In the genomic region with DNA sequence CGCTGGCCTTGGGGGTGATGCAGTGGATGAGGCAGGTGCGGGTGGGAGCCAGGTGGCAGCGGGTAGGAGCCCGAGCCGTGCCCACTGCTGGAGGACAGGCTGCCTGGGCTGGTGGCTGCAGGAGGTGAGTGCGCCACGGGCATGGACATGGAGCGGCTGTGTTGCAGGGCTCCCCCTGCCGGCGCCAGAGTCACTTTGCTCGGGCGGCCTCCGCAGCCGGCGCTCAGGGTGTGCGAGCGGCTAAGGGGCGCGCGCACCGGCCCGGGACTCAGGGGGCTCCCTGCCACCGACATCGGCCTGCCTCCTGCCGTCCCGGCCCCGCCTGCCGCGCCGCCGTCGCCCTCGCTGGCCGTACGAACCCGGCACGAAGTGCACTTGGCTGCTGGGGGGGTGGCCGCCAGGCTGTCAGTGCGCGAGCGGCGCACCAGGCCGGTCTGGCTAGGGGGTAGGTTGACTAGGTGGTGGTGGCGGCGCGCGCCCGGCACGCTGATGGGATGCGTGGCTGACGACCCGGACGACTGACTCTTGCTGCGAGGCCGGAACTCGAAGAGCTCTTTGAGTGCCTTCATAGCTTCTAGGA, we compare ENCODE assay signal across 8 mouse cellular contexts. TPM values are rescaled to one million over a fixed set of nuclear protein-coding genes. Genes with fewer than 3 reads are reported as not detected.
DNase-seq lines count a peak whose midpoint lies in the region; ATAC-seq and TF ChIP-seq lines count a peak whose summit lies in the region.

No protein-coding gene starts in this region.

- TF ChIP-seq CTCF in kidney, postnatal 0 days (IDR thresholded peaks at IDR 0.05; ENCODE audit: low read depth), result peak; percentile 78

- WGBS in heart, embryonic 12.5 days, result under 1% methylated on average over 53 of the region's 56 CpGs
- WGBS in kidney, postnatal 0 days, result 0% methylated on average over 48 of the region's 56 CpGs
- WGBS in liver, embryonic 11.5 days, result under 1% methylated on average over 56 of the region's 56 CpGs

- peak overlapping the region; percentile 87 for H3K9ac ChIP-seq in heart, embryonic 12.5 days
- peak overlapping the region; percentile 92 for H3K9ac ChIP-seq in kidney, postnatal 0 days (ENCODE audit: low read depth, low read length)
- H3K9ac ChIP-seq in liver, embryonic 11.5 days (ENCODE audit: low read depth, low read length), result peak overlapping the region; percentile 92

- H3K4me3 ChIP-seq in heart, embryonic 12.5 days, result peak overlapping the region; percentile 92
- peak overlapping the region; percentile 81 for H3K4me3 ChIP-seq in kidney, postnatal 0 days (replicated peaks; ENCODE audit: low read depth, low read length)
- peak overlapping the region; percentile 85 for H3K4me3 ChIP-seq in liver, embryonic 11.5 days (ENCODE audit: low read depth, low read length)
- peak overlapping the region; percentile 31 for H3K4me3 ChIP-seq in myocyte

- peak; percentile 65 for ATAC-seq in erythroblast, adult 5-6 weeks (replicated peaks; ENCODE audit: low FRiP score, poor library complexity, severe bottlenecking)
- ATAC-seq in heart, embryonic 12.5 days (ENCODE audit: insufficient number of reproducible peaks, low FRiP score), result peak; percentile 40
- peak; percentile 43 for ATAC-seq in kidney, postnatal 0 days (replicated peaks; ENCODE audit: low FRiP score, low read depth)
- peak; percentile 59 for ATAC-seq in liver, embryonic 11.5 days (replicated peaks; ENCODE audit: low FRiP score)

- H3K4me2 ChIP-seq in heart, embryonic 12.5 days, result peak overlapping the region; percentile 93
- H3K4me2 ChIP-seq in kidney, postnatal 0 days (ENCODE audit: low read length), result peak overlapping the region; percentile 86
- H3K4me2 ChIP-seq in liver, embryonic 11.5 days, result peak overlapping the region; percentile 84
- H3K4me2 ChIP-seq in myocyte (ENCODE audit: low read depth), result peak overlapping the region; percentile 92

- peak overlapping the region; percentile 56 for H3ac ChIP-seq in myocyte (ENCODE audit: control insufficient read depth, insufficient read length)

- no peaks in the 10 kb centered on the region for H3K79me2 ChIP-seq in myocyte (ENCODE audit: control insufficient read depth, insufficient read depth)

- peak; percentile 90 to 91 for DNase-seq in B cell, adult 2 months
- peak; percentile 94 for DNase-seq in brain, adult 2 months (ENCODE audit: low read depth, low spot score)
- peak; percentile 94 for DNase-seq in kidney, postnatal 0 days (ENCODE audit: low spot score)
- DNase-seq in liver, embryonic 11.5 days (ENCODE audit: low spot score), result peak; percentile 89
- peak; percentile 88 to 95 for DNase-seq in spleen, postnatal 4 days (ENCODE audit: low spot score in 2 of 2)

- H3K27ac ChIP-seq in heart, embryonic 12.5 days (ENCODE audit: poor library complexity, severe bottlenecking), result peak overlapping the region; percentile 100
- H3K27ac ChIP-seq in kidney, postnatal 0 days, result peak overlapping the region; percentile 98
- peak overlapping the region; percentile 97 for H3K27ac ChIP-seq in liver, embryonic 11.5 days (ENCODE audit: low read depth, low read length)

- H3K36me3 ChIP-seq in heart, embryonic 12.5 days, result peaks cover 16% of the 10 kb centered on the region
- peaks cover 12% of the 10 kb centered on the region; the same call in 1 of the 2 replicates for H3K36me3 ChIP-seq in kidney, postnatal 0 days (ENCODE audit: insufficient read depth, low read length)
- peaks cover 5% of the 10 kb centered on the region; the same call in 1 of the 2 replicates for H3K36me3 ChIP-seq in liver, embryonic 11.5 days (ENCODE audit: control insufficient read depth, insufficient read depth, low read length)
- no peaks in the 10 kb centered on the region for H3K36me3 ChIP-seq in myocyte (ENCODE audit: control insufficient read depth, insufficient read depth)

- H3K4me1 ChIP-seq in heart, embryonic 12.5 days (replicated peaks), result peaks cover 65% of the 10 kb centered on the region
- H3K4me1 ChIP-seq in kidney, postnatal 0 days (replicated peaks; ENCODE audit: insufficient read depth, low read length), result peaks cover 45% of the 10 kb centered on the region
- peaks cover 49% of the 10 kb centered on the region for H3K4me1 ChIP-seq in liver, embryonic 11.5 days (replicated peaks; ENCODE audit: control insufficient read depth, insufficient read depth, low read length)

- TF ChIP-seq POLR2A in myocyte (IDR thresholded peaks at IDR 0.05; ENCODE audit: insufficient read length, low read depth), result no peak

- H3K27me3 ChIP-seq in heart, embryonic 12.5 days (replicated peaks), result no peaks in the 10 kb centered on the region
- H3K27me3 ChIP-seq in kidney, postnatal 0 days (ENCODE audit: insufficient read depth, low read length), result no peaks in the 10 kb centered on the region
- H3K27me3 ChIP-seq in liver, embryonic 11.5 days (replicated peaks; ENCODE audit: control insufficient read depth, insufficient read depth, low read length), result peaks cover 2% of the 10 kb centered on the region; the same call in 1 of the 2 replicates
- H3K27me3 ChIP-seq in myocyte (ENCODE audit: control insufficient read depth, insufficient read depth, insufficient read length), result no peaks in the 10 kb centered on the region

- H3K9me3 ChIP-seq in heart, embryonic 12.5 days (replicated peaks), result no peaks in the 10 kb centered on the region
- H3K9me3 ChIP-seq in kidney, postnatal 0 days (replicated peaks; ENCODE audit: low read length), result no peaks in the 10 kb centered on the region
- H3K9me3 ChIP-seq in liver, embryonic 11.5 days (ENCODE audit: control insufficient read depth, low read length), result no peaks in the 10 kb centered on the region

TF ChIP-seq in myocyte, 11 proteins besides CTCF, POLR2A, EP300 and RAD21:
- TF ChIP-seq POLR2AphosphoS2 (IDR thresholded peaks at IDR 0.05; ENCODE audit: insufficient read length, low read depth), result no peak
- no peak for TF ChIP-seq REST (IDR thresholded peaks at IDR 0.05; ENCODE audit: insufficient read depth, insufficient read length)
- no peak for TF ChIP-seq TCF12 (IDR thresholded peaks at IDR 0.05; ENCODE audit: insufficient read depth, poor library complexity, severe bottlenecking)
- no peak for TF ChIP-seq E2F4 (IDR thresholded peaks at IDR 0.05; ENCODE audit: insufficient read depth)
- no peak for TF ChIP-seq TCF3 (IDR thresholded peaks at IDR 0.05; ENCODE audit: insufficient read length, low read depth)
- TF ChIP-seq MAX (IDR thresholded peaks at IDR 0.05; ENCODE audit: low read depth), result no peak
- peak in 1 of 3 experiments; percentile 27 for TF ChIP-seq MYOG (IDR thresholded peaks at IDR 0.05; ENCODE audit: control insufficient read depth in 1 of 3, insufficient read depth in 1 of 3, insufficient read length in 2 of 3, low read depth in 2 of 3)
- no peak for TF ChIP-seq CEBPB (IDR thresholded peaks at IDR 0.05; ENCODE audit: insufficient read depth, poor library complexity, severe bottlenecking)
- no peak for TF ChIP-seq USF1 (IDR thresholded peaks at IDR 0.05; ENCODE audit: low read depth)
- peak; percentile 24 for TF ChIP-seq SRF (IDR thresholded peaks at IDR 0.05; ENCODE audit: control insufficient read depth, insufficient read length, low read depth)
- peak in 1 of 3 experiments; percentile 63 for TF ChIP-seq MYOD1 (IDR thresholded peaks at IDR 0.05; ENCODE audit: control insufficient read depth in 1 of 3, insufficient read length in 2 of 3, low read depth in 2 of 3)

RNA-seq across cellular contexts. Expression of a gene that starts 1.2 kb away (rescaled TPM):
- total RNA-seq in erythroblast, adult 5-6 weeks (2015; ENCODE audit: low replicate concordance), result 12.1 and 15.2 TPM in 2 replicates
- 10.6 and 13.5 TPM in 2 replicates for total RNA-seq in erythroblast, adult 5-6 weeks (2017; ENCODE audit: low replicate concordance)
- polyA plus RNA-seq in heart, embryonic 12.5 days (2016; fragmentation: Nextera tagmentation; extraction: Ambion mirVana), result 6.2 and 7.7 TPM in 2 replicates
- polyA plus RNA-seq in kidney, postnatal 0 days (2015; fragmentation: Nextera tagmentation; extraction: Ambion mirVana), result 7.0 and 8.5 TPM in 2 replicates
- 8.3 and 8.9 TPM in 2 replicates for polyA plus RNA-seq in liver, embryonic 11.5 days (2014; fragmentation: Nextera tagmentation; extraction: Ambion mirVana)
- 2.0 TPM for polyA plus RNA-seq in myocyte (2012; fragmentation: generic; extraction: Trizol)

Comparison
In these comparisons a context has a peak if more than half of its experiments do, and no peak if none do; other contexts are left out.
1. Peak in every context shown above with its lines: DNase-seq, ATAC-seq, H3K4me3 ChIP-seq and H3K27ac ChIP-seq.
2. H3K4me3 ChIP-seq: peak in every context shown above with its lines; median percentile 92 in heart, embryonic 12.5 days; 85 in liver, embryonic 11.5 days; 81 in kidney, postnatal 0 days; 31 in myocyte.